Mouse (Mus musculus) lung, embryonic 14.5 days (tissue): ENCODE measurements at regions not wholly inside any gene's neighbourhood (a gene's known extent, or its start where the extent isn't known, plus 50 kb on each side); places are given as distances from the start of the nearest gene placed in this dataset.

ENCODE experiments used
- ATAC-seq: fragments of 200-750 bp; cut with Nextera tagmentation; 2 replicates; pipeline ENCODE4 v1.8.0; 2017; ENCODE audit warnings: mild to moderate bottlenecking, moderate TSS enrichment, moderate library complexity; ENCODE audit not compliant: insufficient read depth
- DNase-seq: peaks from one replicate; pipeline ENCODE4 v3.0.0-alpha.2; 2015
- H3K27ac ChIP-seq: fragments of 300-500 bp; sonication (generic); 2 replicates; pipeline ENCODE4 v1.5.1; 2014; ENCODE audit warnings: low read depth, mild to moderate bottlenecking, moderate library complexity
- H3K27me3 ChIP-seq: fragments of 300-500 bp; sonication (generic); 2 replicates; pipeline ENCODE4 v1.6.1; 2014; ENCODE audit warnings: low read length, control low read depth; ENCODE audit not compliant: insufficient read depth
- H3K36me3 ChIP-seq: fragments of 300-500 bp; sonication (generic); 2 replicates; pipeline ENCODE4 v1.6.1; 2014; ENCODE audit warnings: control low read depth; ENCODE audit not compliant: insufficient read depth
- H3K4me1 ChIP-seq: fragments of 300-500 bp; sonication (generic); 2 replicates; pipeline ENCODE4 v1.6.1; 2014; ENCODE audit warnings: antibody characterized with exemption, control low read depth; ENCODE audit not compliant: insufficient read depth
- H3K4me2 ChIP-seq: fragments of 300-500 bp; sonication (generic); 2 replicates; pipeline ENCODE4 v1.6.1; 2014; ENCODE audit warnings: mild to moderate bottlenecking
- H3K4me3 ChIP-seq: fragments of 300-500 bp; sonication (generic); 2 replicates; pipeline ENCODE4 v1.5.1; 2014; ENCODE audit warnings: low read depth, low read length
- H3K9ac ChIP-seq: fragments of 300-500 bp; sonication (generic); 2 replicates; pipeline ENCODE4 v1.6.1; 2014
- H3K9me3 ChIP-seq: fragments of 300-500 bp; sonication (generic); 2 replicates; pipeline ENCODE4 v1.6.1; 2016; ENCODE audit warnings: low read depth, low read length, control low read depth
- CTCF ChIP-seq: IDR thresholded peaks from 2 replicates; pipeline ENCODE4 v1.5.1; 2016; ENCODE audit warnings: antibody characterized with exemption, low read depth
- WGBS: fragments of 180-500 bp; shearing (Covaris S2); extraction: QIAGEN DNeasy Blood & Tissue Kit; methylation state at CpG from one replicate; pipeline ENCODE4 v1.1.7; 2014; 5-methylcytosine and 5-hydroxymethylcytosine counted together

DNA sequence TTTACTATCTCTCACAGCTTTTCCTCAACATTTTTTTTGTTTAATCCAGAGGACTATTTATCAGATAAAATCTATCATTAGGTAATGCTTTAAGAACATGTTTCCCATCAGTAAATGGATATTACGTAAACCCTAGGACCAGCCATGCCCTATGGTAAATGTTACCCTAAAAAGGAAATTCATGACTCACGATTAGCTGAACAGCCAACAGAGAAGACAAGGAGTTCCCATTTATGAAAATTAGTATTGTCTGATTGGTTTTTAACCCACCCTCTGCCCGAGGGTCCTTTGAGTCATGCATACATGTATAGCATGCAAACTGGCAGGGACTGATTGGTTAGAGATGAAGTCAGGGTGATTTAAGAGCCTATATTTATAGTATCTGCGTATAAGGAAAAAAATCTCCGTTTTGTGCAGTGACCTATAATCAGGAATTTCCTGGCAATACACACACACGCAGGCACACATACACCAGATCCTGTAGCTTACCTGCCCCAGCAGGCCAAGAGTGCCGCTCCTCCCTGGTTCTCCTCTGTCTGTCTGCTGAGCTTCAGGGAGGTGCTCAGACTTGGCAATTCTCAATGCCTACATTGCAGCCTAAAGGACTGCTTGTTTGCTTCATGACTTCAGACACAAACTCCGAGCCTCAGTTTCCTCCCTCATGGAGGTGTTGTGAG is 174.0 kb upstream of the Fggy start:
- no peak for DNase-seq
- no peak for TF ChIP-seq CTCF
- 75% methylated on average over 8 of the region's 8 CpGs for whole genome bisulfite sequencing
- Histone ChIP-seq H3K36me3 (no peaks in the 10 kb centered on the region), H3K4me3 (no peak overlapping the region), H3K9ac (no peak overlapping the region), H3K4me1 (peaks cover 23% of the 10 kb centered on the region), H3K27me3 (no peaks in the 10 kb centered on the region), H3K27ac (no peak overlapping the region), H3K4me2 (no peak overlapping the region), H3K9me3 (no peaks in the 10 kb centered on the region)
- no peak for ATAC-seq

DNA sequence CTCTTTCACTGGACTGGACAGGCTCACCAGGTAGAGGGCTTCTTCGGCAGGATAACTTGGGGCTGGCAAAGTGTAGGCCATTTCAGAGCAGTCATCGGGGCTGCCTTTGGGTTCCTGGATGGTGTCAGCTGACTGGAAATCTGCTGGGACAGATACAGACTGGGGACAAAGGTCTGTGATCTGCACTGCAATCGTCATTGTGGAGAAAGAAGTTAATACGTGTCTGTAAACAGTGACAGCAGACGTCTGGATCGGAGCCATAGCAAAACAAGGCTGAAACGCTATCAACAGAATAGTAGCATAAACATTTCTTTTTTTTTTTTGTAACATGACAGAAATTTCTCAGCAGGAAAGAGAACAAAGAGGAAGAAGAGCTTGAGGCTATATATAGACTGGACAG is 171.8 kb upstream of the Fggy start:
- H3K4me1 ChIP-seq = peaks cover 31% of the 10 kb centered on the region
- H3K9me3 ChIP-seq = no peaks in the 10 kb centered on the region
- H3K4me3 ChIP-seq = no peak overlapping the region
- DNase-seq = peak; percentile 88
- H3K4me2 ChIP-seq = 0 out of 2 replicates have a peak overlapping the region, but pooled peaks have one; percentile 0
- H3K27me3 ChIP-seq = no peaks in the 10 kb centered on the region
- H3K27ac ChIP-seq = peak overlapping the region; percentile 68
- H3K36me3 ChIP-seq = no peaks in the 10 kb centered on the region
- H3K9ac ChIP-seq = no peak overlapping the region
- ATAC-seq = peak; percentile 87
- no peak for TF ChIP-seq CTCF
- 16% methylated on average over 7 of the region's 7 CpGs for WGBS

DNA sequence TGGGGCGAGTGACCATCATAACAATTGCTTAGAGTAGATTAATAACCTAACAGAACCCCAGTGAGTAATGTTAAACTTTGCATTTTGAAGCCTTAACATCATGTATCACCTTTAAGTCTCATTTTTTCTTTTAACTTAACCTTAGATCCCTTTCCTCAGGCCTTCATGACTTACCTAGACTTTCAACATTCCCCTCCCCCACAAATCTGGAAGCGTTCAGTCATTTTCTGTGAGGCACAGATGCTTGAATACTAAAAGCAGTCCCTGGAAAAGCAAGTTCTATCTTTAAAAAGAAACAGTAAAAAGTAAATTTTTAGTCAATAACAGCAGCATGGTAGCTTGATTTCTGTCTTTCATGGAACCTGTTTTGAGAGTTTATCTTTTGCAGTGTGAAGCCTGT is 171.3 kb upstream of the Fggy start:
- no peak for TF ChIP-seq CTCF
- DNase-seq (no peak), ATAC-seq (no peak)
- Histone ChIP-seq H3K4me1 (peaks cover 31% of the 10 kb centered on the region), H3K27me3 (no peaks in the 10 kb centered on the region), H3K4me2 (no peak overlapping the region), H3K36me3 (no peaks in the 10 kb centered on the region), H3K9me3 (no peaks in the 10 kb centered on the region), H3K4me3 (no peak overlapping the region), H3K9ac (no peak overlapping the region), H3K27ac (peak overlapping the region; percentile 19)
- 17% methylated on average over 2 of the region's 2 CpGs for WGBS

DNA sequence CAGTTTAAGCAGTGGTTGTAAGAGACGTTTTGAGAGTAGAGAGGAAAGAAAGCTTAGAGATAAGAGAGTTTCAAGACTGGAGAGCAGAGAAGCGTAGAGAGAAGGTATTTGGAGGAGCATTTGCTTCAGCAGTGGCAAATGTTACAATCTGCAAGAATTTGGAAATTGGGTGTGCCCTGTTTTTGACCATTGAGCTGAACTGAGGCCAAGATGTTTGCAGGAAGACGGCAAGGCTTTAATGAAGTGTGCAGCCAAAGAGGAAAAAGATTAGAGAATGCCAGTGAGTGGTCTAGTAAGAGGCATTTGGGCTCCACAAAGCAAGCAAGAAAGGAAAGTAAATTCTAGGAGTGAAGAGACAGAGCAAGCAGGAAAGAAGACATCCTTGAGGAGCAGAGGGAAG is 168.8 kb upstream of the Fggy start:
- DNase-seq = peak; percentile 49
- WGBS = 28% methylated on average over 3 of the region's 3 CpGs
- Histone ChIP-seq H3K9me3 (no peaks in the 10 kb centered on the region), H3K27ac (peak overlapping the region; percentile 79; the same call in 1 of the 2 replicates), H3K9ac (no peak overlapping the region), H3K36me3 (no peaks in the 10 kb centered on the region), H3K4me3 (no peak overlapping the region), H3K27me3 (no peaks in the 10 kb centered on the region), H3K4me1 (peaks cover 31% of the 10 kb centered on the region), H3K4me2 (no peak overlapping the region)
- ATAC-seq = no peak
- no peak for TF ChIP-seq CTCF

DNA sequence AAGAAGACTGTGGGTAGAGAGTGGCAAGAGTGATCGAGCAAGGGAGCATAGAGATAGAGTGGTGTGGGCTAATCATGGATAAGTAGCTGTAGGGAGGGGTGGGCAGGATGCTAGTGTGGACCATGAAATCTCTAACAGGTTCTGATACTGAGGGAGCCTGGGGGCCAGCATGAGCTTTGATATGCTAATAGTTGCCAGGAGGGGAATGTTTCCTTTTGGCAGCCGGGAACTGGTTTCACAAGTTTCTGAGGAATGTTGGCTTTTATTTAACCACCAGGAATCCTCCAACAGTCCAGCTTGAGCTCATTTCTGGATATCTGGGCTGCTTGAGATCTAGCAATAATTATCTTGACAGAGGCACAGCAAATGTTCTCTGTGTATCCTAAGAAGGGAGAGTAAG is 167.7 kb upstream of the Fggy start:
- Histone ChIP-seq H3K4me3 (no peak overlapping the region), H3K27me3 (no peaks in the 10 kb centered on the region), H3K9ac (no peak overlapping the region), H3K4me2 (no peak overlapping the region), H3K36me3 (no peaks in the 10 kb centered on the region), H3K27ac (peak overlapping the region; percentile 79), H3K4me1 (peaks cover 31% of the 10 kb centered on the region), H3K9me3 (no peaks in the 10 kb centered on the region)
- ATAC-seq = peak; percentile 45; the same call in 1 of the 2 replicates
- 25% methylated on average over 2 of the region's 2 CpGs for WGBS
- TF ChIP-seq CTCF = no peak
- DNase-seq = peak; percentile 84

DNA sequence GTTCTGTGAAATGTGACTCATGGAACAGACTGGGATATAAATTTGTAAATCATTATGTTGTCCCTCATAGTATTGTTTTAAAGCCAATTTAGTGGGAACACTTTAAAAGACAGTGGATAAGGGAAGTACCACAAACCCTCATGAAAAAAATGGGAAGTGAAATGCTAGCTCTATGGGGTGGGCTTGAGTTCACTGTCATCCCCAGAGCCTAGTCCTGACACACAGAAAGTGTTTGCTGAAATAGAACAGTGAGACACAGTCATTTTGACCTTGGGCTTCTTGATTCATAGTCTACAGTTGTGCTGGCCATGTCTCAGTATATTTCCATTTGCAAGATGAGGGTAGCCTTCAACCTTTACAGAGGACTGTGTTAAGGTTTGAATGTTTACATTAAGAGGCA is 166.8 kb upstream of the Fggy start:
- Histone ChIP-seq H3K36me3 (no peaks in the 10 kb centered on the region), H3K4me3 (no peak overlapping the region), H3K27ac (peak overlapping the region; percentile 26; the same call in 1 of the 2 replicates), H3K9me3 (no peaks in the 10 kb centered on the region), H3K9ac (no peak overlapping the region), H3K4me1 (peaks cover 24% of the 10 kb centered on the region), H3K4me2 (no peak overlapping the region), H3K27me3 (no peaks in the 10 kb centered on the region)
- no peak for DNase-seq
- ATAC-seq = no peak
- no peak for TF ChIP-seq CTCF

DNA sequence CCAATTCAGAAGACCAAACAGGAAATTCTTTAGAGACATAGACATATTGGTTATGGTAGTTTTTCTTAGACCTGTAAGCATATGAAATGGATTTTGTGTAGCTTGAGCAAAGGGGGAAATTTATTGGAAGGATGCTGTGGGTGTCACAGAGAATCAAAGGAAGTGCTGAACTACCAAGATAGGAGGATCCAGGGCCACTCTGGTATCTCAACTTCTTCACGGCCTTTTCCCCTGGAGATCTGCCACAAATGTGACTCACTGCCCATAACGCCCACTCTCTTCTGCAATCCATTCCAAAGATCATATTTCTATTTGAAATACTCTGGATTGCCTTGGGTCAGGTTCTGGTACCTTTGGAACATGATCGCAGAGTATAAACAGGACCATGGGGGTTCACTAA is 161.6 kb upstream of the Fggy start:
- no peaks in the 10 kb centered on the region for H3K27me3 ChIP-seq
- ATAC-seq = no peak
- peak; percentile 41 for DNase-seq
- H3K9me3 ChIP-seq = no peaks in the 10 kb centered on the region
- WGBS = 64% methylated on average over 3 of the region's 3 CpGs
- no peak overlapping the region for H3K9ac ChIP-seq
- H3K4me3 ChIP-seq = no peak overlapping the region
- no peaks in the 10 kb centered on the region; the same call in 1 of the 2 replicates for H3K4me1 ChIP-seq
- no peak overlapping the region for H3K27ac ChIP-seq
- TF ChIP-seq CTCF = no peak
- H3K36me3 ChIP-seq = no peaks in the 10 kb centered on the region
- H3K4me2 ChIP-seq = no peak overlapping the region
